Mouse (Mus musculus) kidney, postnatal 14 days (tissue): Measurements from ENCODE around the gene Parp1.
"Not testable (repeated sequence)": the region's sequence is repeated elsewhere in the genome, so short reads cannot be mapped to it uniquely, and the experiment has no call there.

ENCODE experiments used
- DNase-seq: peaks from one replicate; pipeline ENCODE4 v3.0.0; 2022; ENCODE audit warnings: mixed read lengths

Parp1 gene

DNA sequence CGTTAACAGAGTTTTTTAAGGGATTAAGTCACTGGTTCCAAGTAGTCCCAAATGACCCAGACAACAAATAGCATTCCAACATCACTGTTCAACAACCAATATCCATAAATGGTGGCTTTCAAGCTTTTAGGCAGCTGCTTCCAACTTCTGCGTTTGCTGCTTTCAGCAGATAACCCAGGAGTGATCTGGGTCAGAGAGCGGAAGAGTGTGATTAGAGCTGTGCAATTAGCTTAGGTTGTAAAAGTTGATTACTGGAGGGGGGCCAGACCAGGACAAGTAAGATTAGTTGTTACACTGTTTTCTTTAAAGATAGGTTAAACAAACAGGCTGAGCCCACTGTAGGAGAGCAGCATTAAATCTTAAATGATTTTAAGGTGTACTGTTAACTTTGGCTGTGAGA is 7.5 kb upstream of the Parp1 start:
- DNase-seq, result peak; percentile 39

DNA sequence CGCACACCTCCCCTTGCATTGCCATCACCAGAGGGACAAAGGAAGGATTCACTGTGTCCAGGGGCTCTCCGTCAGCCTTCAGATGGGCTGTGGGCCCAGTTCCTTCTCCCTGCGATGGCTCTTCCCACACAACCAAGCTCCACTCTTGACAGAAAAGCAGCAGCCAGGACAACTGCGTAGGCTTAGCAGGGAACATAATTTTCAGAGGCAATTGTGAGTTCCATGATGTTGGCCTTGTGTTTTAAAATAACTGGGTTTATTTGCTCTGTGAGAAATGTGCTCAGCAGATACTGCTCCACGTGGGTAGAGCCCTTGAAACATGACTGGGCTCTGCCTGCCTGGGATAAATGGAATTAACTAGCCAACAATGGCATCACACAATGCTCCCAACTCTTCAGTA is 3.8 kb upstream of the Parp1 start:
- no peak for DNase-seq

DNA sequence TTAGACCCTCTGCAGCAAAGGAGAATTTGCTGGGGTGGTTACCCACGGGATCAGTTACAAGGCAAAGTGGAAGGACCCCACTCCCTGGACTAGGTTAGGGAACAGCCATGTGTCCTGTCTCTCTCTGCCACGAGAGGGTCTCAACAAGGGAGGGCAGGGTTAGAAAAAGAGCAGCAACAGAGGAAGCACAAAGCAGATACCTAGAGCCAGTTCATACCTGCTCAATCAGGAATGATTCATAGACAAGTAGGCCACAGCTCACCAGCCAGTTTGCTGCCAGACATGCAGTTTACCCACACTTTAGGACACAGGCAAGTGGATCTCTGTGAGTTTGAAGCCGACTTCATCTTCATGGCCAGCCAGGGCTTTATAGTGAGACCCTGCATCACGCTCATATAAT is 963 bp upstream of the Parp1 start:
- no peak for DNase-seq

DNA sequence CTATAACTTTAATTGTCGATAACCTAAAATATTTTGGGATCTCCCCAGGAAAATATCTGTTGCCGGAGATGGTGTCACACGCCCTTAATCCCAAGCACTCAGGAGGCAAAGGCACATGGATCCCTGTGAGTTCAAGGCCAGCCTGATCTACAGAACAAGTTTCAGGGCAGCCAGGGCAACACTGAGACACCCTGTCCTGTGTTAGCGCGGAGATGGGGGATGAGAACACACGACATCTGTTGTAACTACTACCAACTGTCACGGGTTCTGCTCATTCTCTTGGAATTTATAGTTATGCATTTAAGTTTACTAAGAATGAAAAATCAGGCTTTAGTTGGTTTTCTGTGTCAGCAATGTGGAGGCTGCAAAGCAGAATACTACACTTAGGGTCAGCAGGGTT is 476 bp upstream of the Parp1 start:
- no peak for DNase-seq

DNA sequence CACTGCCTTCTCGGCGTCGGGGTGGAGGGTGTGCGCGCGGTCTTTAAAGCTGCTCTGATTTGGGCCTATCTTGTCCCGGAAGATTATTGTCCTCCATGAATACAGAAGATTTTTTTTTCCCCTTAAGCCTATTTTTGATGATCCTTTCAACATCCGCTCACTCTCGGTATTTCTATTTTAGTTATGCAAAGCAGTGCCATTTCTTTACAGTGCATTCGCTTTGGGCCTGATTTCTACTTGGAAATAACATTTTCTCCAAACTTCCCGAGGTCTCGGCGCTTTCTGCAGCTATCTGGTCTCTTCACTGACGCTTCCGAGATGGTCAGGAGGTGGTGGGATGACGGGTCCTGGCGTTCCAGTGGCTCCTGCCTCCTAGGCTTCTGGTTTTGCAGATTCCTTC is 729 bp downstream of the Parp1 start:
- no peak for DNase-seq

DNA sequence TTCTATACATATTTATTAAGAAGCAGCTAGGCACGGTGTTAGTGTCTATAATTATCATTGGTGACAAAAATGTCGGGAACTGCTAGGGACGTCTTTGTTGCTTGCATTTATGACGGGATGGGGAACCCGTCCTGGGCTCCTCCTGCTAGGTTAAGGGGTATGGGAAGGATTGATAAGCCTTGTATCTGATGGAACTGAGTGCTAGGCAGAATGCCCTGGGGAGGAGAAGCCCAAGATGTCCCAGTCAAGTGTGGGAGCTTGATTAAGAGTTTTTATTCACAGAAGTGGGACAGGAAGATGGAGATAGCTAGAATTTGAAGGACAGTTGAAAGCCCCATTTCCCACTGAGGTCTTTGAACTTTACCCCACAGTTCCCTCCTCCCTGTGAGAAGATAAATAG is 1.5 kb downstream of the Parp1 start:
- no peak for DNase-seq

DNA sequence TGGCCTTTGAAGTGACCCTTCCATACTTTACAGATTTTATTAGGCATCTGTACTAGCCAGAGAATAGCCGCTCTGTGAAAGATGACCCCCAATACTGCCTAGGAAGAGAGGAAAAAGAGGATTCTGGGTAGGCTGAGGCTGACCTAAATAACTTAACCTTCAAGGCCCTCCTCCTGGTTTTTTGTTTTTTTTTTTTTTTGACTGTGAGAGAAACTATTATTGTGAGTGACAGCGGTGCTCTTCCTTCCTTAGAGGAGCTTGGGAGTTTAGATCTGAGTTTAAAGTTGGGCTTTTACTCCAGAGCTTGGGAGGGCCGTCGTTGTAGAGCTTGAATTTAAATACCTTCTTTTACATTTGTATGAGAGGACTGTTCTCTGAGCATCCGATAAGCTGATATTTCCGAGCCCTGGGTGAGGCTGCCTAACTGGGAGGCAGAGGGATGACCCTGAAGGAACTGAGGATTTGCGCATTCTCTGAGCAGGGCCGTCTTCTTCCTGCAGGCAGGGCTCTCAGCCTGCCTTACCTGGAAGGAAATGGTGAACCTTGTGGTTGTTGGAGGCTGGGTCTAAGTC is 2.4 kb downstream of the Parp1 start:
- DNase-seq, result no peak

DNA sequence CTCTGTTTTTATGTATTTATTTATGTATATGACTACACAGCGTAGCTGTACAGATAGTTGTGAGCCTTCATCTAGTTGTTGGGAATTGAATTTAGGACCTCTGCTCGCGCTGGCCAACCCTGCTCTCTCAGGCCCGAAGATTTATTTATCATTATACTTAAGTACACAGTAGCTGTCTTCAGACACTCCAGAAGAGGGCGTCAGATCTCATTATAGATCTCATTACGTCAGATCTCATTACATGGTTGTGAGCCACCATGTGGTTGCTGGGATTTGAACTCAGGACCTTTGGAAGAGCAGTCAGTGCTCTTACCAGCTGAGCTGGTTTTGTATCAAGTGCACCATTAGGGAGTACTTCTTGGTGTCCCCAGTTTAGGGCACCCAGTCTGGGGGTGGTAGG is 3.0 kb downstream of the Parp1 start:
- not testable (repeated sequence) for DNase-seq

DNA sequence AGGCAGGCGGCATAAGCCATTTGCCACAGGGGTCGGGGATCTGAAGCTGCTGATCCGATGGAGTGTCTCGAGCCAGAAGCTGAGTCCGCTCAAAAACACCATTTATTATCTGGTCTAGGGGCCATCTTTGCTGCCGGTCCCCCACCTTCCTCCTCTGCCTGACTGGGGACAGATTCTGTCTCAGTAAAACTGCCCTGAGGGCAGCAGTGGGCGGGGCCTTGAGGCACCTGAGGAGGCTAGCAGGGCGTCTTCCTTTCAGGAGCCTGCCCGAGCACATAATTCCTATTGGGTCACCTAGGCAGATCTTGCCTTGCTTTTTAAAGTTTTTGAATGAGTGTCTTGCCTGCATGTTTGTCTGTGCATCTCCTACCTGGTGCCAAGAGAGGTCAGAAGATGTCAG is 3.4 kb downstream of the Parp1 start:
- no peak for DNase-seq

DNA sequence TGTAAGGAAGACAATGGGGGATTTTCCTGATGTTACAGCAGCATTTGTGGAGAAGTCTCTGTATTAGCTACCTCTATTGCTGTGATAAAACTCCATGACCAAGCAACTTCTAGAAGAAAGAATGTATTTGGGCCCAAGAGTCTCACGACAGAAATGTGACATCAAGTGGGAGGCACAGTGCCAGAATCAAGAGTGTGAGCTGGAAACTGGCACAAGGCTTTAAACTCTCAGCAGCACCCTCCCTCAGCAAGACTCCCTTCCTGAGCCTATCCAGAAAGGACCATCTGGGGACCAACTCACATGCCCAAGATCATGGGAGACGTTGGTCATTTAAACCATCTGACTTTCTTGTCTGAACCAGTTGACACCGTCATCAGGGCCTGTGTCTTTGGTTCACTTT is 7.8 kb downstream of the Parp1 start:
- no peak for DNase-seq

DNA sequence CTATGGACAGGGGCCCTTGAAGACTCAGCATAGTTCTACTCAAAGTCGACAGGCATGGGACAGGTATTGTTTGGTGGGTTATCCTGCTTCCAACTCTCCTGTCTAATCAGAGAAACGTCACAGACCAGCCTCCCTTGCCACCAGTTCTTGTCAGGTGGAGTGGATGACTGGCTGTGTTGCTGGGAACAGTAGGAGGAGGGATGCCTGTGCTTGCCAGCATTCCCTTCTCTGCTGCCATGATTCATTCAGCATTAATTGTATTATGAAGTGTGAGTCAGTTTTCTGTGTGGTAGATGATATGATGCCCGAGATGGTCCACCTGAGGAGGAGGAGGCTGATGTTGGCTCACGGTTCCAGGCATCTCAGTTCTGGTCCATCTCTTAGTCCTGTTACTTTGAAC is 9.1 kb downstream of the Parp1 start:
- no peak for DNase-seq

DNA sequence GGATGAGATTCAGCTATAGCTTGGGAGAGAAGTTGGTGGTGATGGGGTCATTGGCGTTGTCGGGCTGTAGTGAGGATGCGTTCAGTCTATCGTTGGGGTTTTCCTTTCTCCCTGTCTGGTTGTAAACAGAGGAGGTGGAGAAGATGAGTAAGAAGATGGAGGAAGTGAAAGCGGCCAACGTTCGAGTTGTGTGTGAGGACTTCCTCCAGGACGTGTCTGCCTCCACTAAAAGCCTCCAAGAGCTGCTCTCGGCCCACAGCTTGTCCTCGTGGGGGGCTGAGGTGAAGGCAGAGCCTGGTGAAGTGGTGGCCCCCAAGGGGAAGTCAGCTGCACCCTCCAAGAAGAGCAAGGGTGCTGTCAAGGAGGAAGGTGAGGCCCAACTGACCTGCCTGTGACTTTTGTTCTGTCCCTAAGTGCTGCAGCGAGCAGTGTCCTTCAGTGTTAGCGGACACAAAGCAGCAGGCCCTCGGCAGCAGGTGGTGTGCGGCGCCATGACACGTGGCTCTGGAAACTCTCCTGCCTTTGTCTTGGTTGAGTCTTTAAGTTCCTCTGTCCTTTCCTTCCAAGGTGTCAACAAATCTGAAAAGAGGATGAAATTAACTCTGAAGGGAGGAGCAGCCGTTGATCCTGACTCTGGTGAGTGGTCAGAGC is 19.2 kb downstream of the Parp1 start:
- no peak for DNase-seq

DNA sequence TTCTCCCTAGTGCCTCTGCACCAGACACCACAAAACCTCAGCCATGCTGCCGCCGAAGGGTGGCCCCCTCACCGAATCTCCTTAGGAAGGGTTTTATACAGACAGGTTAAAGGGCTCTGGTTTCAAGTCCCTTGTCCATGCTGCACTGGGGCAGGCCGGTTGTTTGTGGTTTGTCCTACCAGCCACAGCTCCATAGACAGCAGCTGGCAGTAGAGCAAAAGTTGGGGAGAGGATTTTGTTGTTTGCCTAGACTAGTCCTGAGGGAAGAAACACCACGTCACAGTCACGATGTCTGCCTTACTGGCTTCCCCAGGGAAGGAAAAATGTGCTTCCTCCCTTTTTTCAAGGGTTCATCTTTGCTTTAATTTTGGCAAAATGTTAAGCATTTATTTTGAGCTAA is 31.9 kb downstream of the Parp1 start:
- no peak for DNase-seq

DNA sequence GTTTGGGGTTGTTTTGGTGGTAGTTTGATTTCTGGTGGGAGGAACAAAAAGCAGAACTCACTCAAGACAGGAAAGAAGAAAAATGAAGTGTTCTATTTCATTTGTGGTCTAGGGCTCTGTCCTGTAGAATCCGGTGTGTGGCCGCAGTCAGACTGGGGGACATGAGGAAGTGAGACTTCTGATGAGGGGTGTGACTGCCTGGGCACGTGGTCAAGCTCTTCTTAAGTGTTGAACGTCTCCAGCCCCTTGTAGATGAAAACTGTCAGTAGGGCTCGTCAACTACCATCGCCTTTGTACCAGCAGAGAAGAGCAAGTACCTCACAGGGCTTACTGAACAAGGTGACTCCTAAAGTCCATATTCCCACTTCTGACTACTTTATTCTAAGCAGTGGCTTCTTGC is 33.1 kb downstream of the Parp1 start:
- no peak for DNase-seq

DNA sequence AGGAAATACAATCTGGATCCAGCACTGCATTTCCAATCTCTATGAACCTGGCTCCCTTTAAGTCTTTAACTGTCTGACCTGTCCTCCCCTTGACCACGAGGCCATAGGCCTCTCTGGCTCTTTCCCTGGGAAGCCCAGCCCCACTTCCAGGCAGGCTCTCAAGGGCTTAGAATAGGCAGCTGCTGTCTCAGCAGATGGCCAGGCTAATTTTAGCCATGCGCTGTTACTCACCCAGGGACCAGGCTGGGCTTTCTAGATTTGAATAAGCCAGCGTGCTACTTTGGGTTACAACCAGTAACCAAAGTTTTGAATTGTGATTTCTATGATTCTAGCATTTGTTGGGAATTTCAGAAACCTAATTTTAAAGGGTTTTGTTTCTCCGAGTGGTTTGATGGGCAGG is 35.9 kb downstream of the Parp1 start:
- DNase-seq, result peak; percentile 21

DNA sequence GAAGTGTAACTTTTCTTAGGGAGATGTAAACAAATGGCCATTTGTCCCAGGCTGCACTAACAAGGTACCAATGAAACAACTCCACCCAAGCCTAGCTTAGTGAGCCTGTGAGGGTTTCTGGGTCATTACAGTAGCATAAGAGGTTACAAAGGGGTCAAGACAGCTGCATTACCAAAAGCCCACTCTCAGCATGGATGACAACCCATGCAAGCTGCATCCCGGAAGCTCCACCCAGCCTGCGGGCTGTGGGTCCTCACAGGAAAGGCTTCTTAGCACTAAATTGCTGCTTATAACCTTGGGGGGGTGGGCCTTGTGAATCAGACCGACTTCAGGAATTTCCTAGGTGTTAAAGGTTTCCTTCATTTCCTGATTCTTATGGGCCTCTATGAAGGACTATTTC is 37.4 kb downstream of the Parp1 start:
- no peak for DNase-seq

DNA sequence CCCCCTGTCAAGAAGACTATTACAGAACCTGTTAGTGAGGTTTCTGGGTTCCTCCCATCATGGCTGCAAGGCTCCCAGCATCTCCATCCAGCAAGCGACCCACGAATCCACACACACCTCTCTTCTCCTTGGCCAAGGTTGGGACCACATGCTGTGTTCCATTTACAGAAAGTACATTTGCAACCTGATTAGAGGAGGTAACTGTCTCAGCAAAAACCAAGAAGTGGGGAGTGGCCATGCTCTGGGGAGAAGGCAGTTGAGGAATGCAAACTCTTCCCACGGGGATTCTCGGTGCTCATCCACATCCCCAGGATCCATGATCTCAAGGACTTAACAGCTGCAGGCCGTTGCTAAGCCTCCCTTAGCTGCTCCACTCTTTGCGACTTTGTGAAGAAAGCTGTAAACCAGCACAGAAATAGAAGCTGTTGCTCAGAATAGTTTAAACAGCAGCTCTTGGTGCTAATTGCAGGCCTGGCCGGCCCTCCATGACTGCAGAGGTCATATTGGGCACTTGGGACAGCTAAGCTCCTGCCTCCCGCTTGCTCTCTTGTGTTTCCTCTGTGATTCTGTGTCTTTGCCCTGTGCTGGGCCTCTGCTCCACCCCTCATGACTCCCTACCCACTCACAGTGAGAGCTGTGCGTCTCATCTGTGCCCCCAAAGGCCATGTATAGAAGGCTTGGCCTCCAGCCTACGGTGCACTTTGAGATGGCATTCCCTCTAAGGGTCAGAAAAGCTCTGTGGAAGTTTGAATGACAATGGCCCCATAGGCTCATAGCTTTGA is 38.3 kb downstream of the Parp1 start:
- DNase-seq, result no peak

DNA sequence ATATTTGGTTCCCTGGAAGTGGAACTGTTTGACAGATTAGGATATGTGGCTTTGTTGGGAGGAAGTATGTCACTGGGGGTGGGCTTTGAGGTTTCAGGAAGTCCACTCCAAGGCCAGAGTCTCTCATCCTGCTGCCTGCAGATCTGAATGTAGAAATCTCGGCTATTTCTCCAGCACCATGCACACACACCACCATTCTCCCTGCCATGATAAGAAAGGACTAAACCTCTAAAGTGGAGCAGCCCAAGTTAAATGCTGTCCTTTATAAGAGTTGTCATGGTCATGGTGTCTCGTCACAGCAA is 38.8 kb downstream of the Parp1 start:
- no peak for DNase-seq

DNA sequence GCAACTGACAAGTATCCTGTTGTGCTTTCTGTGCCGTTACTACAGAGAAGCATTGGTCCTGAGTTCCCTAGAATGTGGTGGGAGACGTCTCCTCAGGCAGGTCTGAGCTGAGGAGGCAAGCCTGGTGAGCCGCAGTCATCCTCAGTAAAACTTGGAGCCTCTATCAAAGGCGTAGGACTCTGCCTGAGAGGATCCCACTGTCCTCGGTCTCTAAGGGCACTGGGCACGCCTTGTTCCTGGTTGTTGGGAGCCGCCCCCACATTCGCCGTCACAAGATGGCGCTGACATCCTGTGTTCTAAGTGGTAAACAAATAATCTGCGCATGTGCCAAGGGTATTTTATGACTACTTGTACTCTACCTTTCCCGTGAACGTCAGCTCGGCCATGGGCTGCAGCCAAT is 43.1 kb downstream of the Parp1 start:
- DNase-seq, result not testable (repeated sequence)

DNA sequence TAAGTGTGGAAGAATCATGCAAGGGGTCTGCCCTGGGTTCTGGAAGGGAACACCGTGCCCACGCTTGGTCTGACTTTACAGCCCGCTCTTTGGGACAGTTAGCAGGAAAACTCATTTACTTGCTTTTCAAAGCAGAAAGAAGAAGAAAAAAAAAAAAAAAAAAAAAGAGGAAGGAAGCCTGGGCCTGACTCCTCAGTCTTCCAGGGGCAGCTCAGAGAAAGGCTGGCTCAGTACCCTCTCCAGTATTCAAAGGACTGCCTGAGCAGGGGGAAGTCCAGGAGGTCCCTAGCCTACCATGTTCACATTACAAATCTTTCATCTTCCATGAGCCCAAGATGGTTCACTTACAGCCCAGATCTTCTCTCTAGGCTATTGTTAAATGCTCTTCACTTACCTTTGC is 48.0 kb downstream of the Parp1 start:
- DNase-seq, result no peak

DNA sequence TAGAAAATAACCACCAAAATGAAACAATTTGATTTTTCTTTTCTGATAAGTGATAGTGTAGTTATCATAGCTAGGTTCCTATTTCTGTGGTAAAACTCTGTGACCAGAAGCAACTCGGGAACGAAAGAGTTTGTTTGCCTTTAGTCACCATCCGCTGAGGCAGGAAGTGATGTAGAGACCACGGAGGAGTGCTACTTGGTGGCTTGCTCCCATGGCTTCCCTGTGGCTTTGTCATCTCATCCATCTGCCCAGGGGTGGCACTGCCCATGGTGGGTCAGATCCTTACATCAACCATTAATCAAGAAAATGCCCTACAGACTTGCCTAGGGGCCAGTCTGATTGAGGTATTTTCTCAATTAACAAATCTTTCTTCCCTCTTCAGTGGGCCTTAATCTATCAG is 53.7 kb downstream of the Parp1 start:
- DNase-seq, result no peak

DNA sequence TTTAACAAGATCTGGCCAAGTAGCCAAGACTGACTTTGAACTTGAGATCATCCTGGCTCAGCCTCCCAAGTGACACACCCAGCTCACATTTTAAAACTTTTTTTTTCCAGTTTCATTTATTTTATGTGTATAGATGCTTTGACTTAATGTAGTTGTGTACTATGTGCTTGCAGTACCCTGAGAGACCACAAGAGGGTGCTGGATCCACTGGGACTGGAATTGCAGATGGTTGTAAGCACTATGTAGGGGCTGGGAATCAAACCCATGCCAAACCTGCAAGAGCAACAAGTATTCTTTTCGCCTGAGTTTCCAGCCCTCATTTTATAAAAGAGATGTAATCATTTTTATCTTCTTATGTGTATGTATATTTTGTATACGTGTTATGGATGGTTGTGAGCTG is 55.2 kb downstream of the Parp1 start:
- DNase-seq, result no peak

DNA sequence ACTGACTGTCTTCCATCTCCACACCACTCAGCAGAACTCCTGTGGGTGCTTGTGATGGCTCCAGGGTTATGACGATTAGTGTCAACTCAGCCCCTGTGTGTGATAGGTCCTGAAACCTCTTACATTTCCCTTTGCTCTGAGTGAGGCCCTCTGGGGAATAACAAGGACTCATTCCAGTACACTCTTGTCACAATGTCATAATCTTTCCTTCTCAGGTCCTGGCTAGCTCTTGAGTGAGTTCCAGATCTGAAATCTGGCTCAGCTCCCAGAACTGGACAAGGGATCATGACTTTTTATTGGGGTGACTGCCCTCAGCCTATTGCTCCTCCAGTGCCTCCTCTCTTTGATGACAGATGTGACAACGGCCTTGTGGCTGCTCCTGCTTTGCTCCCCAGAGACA is 57.4 kb downstream of the Parp1 start:
- DNase-seq, result peak; percentile 86

DNA sequence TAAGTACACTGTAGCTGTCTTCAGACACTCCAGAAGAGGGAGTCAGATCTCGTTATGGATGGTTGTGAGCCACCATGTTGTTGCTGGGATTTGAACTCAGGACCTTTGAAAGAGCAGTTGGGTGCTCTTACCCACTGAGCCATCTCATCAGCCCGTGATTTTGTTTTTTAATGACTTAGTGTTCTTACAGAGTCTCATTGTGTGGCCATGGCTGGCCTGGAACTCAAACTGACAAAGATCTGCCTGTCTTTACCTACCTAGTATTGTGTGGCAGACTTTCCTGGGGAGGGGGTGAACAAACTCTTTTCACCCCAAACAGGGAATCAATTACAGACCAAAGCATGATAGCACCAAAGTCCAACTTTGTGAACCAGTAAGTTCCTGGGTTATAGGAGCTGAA is 69.1 kb downstream of the Parp1 start:
- DNase-seq, result not testable (repeated sequence)
